Comparison of ENCODE assay signal across 9 mouse cellular contexts in the genomic region with DNA sequence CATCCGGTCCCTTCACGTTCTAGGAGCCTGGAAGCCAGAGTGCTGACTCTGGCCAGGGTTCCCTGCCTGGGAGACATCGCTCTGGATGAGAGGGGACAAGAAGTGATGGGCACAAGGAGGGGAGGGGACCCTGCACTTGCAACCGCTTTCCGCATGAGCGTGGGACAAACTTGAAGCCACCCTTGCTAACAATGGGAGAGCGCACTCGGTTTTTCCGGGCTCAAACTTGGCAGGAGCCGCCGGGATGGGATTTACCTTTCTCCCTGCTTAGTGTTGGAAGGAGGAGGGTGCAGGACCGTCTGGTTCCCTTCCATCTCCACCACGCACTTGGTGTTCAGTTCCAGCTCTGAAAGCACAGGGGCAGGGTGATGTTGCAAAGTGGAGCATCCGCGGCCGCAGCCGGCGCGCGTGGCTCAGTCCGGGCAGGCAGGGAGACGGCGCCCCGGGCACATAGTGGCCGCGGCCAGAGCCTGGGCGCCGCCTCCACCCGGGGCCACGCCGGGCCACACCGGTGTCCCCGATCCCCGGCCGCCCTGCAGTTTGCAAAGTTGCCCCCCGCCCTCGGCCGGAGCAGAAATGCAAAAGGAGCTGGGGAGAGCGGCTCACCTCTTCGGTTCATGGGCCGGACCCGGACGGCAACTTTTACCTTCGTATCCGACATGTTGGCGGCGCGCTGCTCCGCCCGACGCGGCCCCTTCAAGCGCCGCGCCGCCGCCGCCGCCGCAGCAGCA. TPM values are rescaled to one million over a fixed set of nuclear protein-coding genes. Genes with fewer than 3 reads are reported as not detected.
DNase-seq lines count a peak whose midpoint lies in the region; ATAC-seq lines count a peak whose summit lies in the region.
"Had no signal": no experiment of that assay in that cellular context is flagged by ENCODE, and none has a peak within 500 bp of the region (broad histone marks: within the 10 kb centered on the region; RNA-seq: fewer than 3 reads in every experiment).

No protein-coding gene starts in this region.

- no peaks in the 10 kb centered on the region for H3K9me3 ChIP-seq in intestine, embryonic 16.5 days (ENCODE audit: control insufficient read depth, low read length)
- H3K9me3 ChIP-seq in limb, embryonic 11.5 days (ENCODE audit: control insufficient read depth, low read length) = no peaks in the 10 kb centered on the region
- no peaks in the 10 kb centered on the region for H3K9me3 ChIP-seq in midbrain, embryonic 14.5 days (ENCODE audit: control insufficient read depth, low read length)

- H3K4me2 ChIP-seq in intestine, embryonic 16.5 days (ENCODE audit: low read depth, low read length) = peak overlapping the region; percentile 92
- peak overlapping the region; percentile 93 for H3K4me2 ChIP-seq in limb, embryonic 11.5 days (ENCODE audit: low read depth, severe bottlenecking)
- H3K4me2 ChIP-seq in midbrain, embryonic 14.5 days (ENCODE audit: low read length) = peak overlapping the region; percentile 87

- under 1% methylated on average over 60 of the region's 60 CpGs for WGBS in intestine, embryonic 16.5 days
- WGBS in limb, embryonic 11.5 days = 0% methylated on average over 49 of the region's 60 CpGs
- under 1% methylated on average over 58 of the region's 60 CpGs for whole genome bisulfite sequencing in midbrain, embryonic 14.5 days

- peak; percentile 97 for DNase-seq in heart, adult 11 months
- no peak for DNase-seq in heart, adult 8-10 months (ENCODE audit: low spot score)
- DNase-seq in embryo, embryonic 10 days (ENCODE audit: low spot score) = peak; percentile 64
- peak; percentile 51 for DNase-seq in gastrocnemius, postnatal 25 days
- peak; percentile 74 for DNase-seq in limb, embryonic 11.5 days (ENCODE audit: low spot score)
- peak; percentile 73 for DNase-seq in midbrain, embryonic 14.5 days
- DNase-seq in spleen, postnatal 14 days (ENCODE audit: low spot score in 2 of 2) = peak; percentile 8 to 12

- H3K27me3 ChIP-seq in intestine, embryonic 16.5 days (replicated peaks; ENCODE audit: control insufficient read depth, insufficient read depth, low read length) = no peaks in the 10 kb centered on the region
- no peaks in the 10 kb centered on the region for H3K27me3 ChIP-seq in limb, embryonic 11.5 days (ENCODE audit: control insufficient read depth, insufficient read depth, low read length)
- no peaks in the 10 kb centered on the region for H3K27me3 ChIP-seq in midbrain, embryonic 14.5 days (ENCODE audit: control insufficient read depth, insufficient read depth, low read length)
- H3K27me3 ChIP-seq: CH12.LX had no signal

- H3K27ac ChIP-seq in intestine, embryonic 16.5 days (ENCODE audit: low read length) = peak overlapping the region; percentile 100
- H3K27ac ChIP-seq in limb, embryonic 11.5 days (replicated peaks; ENCODE audit: low read depth, low read length) = peak overlapping the region; percentile 91
- peak overlapping the region; percentile 98 for H3K27ac ChIP-seq in midbrain, embryonic 14.5 days (replicated peaks; ENCODE audit: low read depth, low read length)

- peak; percentile 68 for ATAC-seq in intestine, embryonic 16.5 days
- ATAC-seq in limb, embryonic 11.5 days (ENCODE audit: insufficient number of reproducible peaks, low FRiP score, low TSS enrichment, low read depth) = peak; percentile 66
- peak; percentile 69 for ATAC-seq in midbrain, embryonic 14.5 days (ENCODE audit: low FRiP score, low TSS enrichment)

- peaks cover 15% of the 10 kb centered on the region for H3K4me1 ChIP-seq in intestine, embryonic 16.5 days (ENCODE audit: control insufficient read depth, insufficient read depth, low read length)
- 0 out of 2 replicates have a peak, but pooled peaks cover 7% of the 10 kb centered on the region for H3K4me1 ChIP-seq in limb, embryonic 11.5 days (ENCODE audit: control insufficient read depth, insufficient read depth, low read length)
- peaks cover 12% of the 10 kb centered on the region; the same call in 1 of the 2 replicates for H3K4me1 ChIP-seq in midbrain, embryonic 14.5 days (ENCODE audit: control insufficient read depth, insufficient read depth, low read length)

- H3K36me3 ChIP-seq in intestine, embryonic 16.5 days (ENCODE audit: control insufficient read depth, insufficient read depth, low read length) = peaks cover 3% of the 10 kb centered on the region; the same call in 1 of the 2 replicates
- H3K36me3 ChIP-seq in limb, embryonic 11.5 days (ENCODE audit: control insufficient read depth, insufficient read depth, low read length) = no peaks in the 10 kb centered on the region
- no peaks in the 10 kb centered on the region for H3K36me3 ChIP-seq in midbrain, embryonic 14.5 days (ENCODE audit: control insufficient read depth, insufficient read depth, low read length)

- H3K4me3 ChIP-seq in intestine, embryonic 16.5 days (ENCODE audit: low read length) = peak overlapping the region; percentile 83
- peak overlapping the region; percentile 77 for H3K4me3 ChIP-seq in limb, embryonic 11.5 days (ENCODE audit: low read depth, low read length)
- H3K4me3 ChIP-seq in midbrain, embryonic 14.5 days (replicated peaks; ENCODE audit: low read depth, low read length) = peak overlapping the region; percentile 75

- peak overlapping the region; percentile 98 for H3K9ac ChIP-seq in intestine, embryonic 16.5 days (ENCODE audit: low read depth, low read length)
- peak overlapping the region; percentile 94 for H3K9ac ChIP-seq in limb, embryonic 11.5 days (ENCODE audit: low read length)
- H3K9ac ChIP-seq in midbrain, embryonic 14.5 days (replicated peaks; ENCODE audit: low read length) = peak overlapping the region; percentile 88

RNA-seq across cellular contexts. Expression of a gene that starts 0.5 kb away (rescaled TPM):
- 100 to 1,000 TPM; 113 to 126 (median 121) TPM for total RNA-seq in heart, adult 8-10 months (2022)
- 10 to 100 TPM; 66.5 to 70.1 TPM for total RNA-seq in gastrocnemius, postnatal 25 days (2021)
- 6.2 and 7.6 TPM in 2 replicates for polyA plus RNA-seq in intestine, embryonic 16.5 days (2015; fragmentation: Nextera tagmentation; extraction: Ambion mirVana)
- 14.2 and 16.5 TPM in 2 replicates for polyA plus RNA-seq in limb, embryonic 11.5 days (2014; fragmentation: Nextera tagmentation; extraction: Ambion mirVana)
- 10.2 and 14.2 TPM in 2 replicates for polyA plus RNA-seq in midbrain, embryonic 14.5 days (2014; fragmentation: Nextera tagmentation; extraction: Ambion mirVana)
- total RNA-seq: CH12.LX had no signal
